Mouse (Mus musculus) bone marrow macrophage, adult 2 months (primary cell): ENCODE results near the gene Dab1. TPM values are rescaled to one million over a fixed set of nuclear protein-coding genes. Genes with fewer than 3 reads are reported as not detected.

Source experiments
- H3K27ac ChIP-seq: 2 replicates; pipeline ENCODE4 v1.5.1; 2012; ENCODE audit warnings: low read depth, low read length; ENCODE audit not compliant: insufficient read depth
- H3K4me1 ChIP-seq: 2 replicates; pipeline ENCODE4 v1.6.1; 2012; ENCODE audit warnings: low read length; ENCODE audit not compliant: control insufficient read depth, insufficient read depth
- H3K4me3 ChIP-seq: 2 replicates; pipeline ENCODE4 v1.5.1; 2012; ENCODE audit warnings: mild to moderate bottlenecking, low read length, moderate library complexity; ENCODE audit not compliant: insufficient read depth
- CTCF ChIP-seq: IDR thresholded peaks from 2 replicates; pipeline ENCODE4 v1.5.1; 2012; ENCODE audit warnings: low read depth, mild to moderate bottlenecking, low read length, moderate library complexity
- POLR2A ChIP-seq: IDR thresholded peaks from 2 replicates; pipeline ENCODE4 v1.6.1; 2012; ENCODE audit warnings: mild to moderate bottlenecking, low read depth, low read length, borderline replicate concordance
- polyA plus RNA-seq: library from polyadenylated mRNA; stranded (reverse); fragments of >200 nt; gene quantifications from 2 replicates; pipeline ENCODE4 v1.2.4, GENCODE M21; 2012; ENCODE audit not compliant: missing spikeins, insufficient read depth, insufficient read length

Dab1 gene
- polyA plus RNA-seq, 1 experiment = not detected

DNA sequence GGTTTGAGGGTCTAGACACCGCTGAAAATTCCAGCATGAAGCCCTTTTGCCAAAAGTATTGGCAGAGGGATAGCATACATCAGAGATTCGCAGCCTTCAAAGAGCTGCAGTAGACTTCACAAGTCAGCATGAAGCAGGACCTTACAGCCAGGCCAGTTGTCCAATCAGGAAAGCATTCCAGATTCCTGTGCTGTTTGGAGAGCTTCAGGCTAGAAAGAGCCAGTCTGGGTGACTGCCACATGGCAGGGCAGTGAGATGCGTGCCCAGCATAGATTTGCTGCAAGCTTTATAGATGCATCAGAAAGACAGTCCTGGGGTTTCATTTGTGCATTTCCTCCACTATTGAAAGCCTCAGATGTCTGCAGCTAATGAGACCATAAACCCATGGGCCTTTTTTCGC, 66.0 kb downstream of the Dab1 start:
- Histone ChIP-seq H3K4me3 (no peak overlapping the region), H3K27ac (no peak overlapping the region), H3K4me1 (no peaks in the 10 kb centered on the region)
- TF ChIP-seq CTCF (no peak), POLR2A (no peak)

- TF ChIP-seq CTCF (no peak), POLR2A (no peak)
- H3K27ac ChIP-seq = no peak overlapping the region
- H3K4me3 ChIP-seq = no peak overlapping the region
- H3K4me1 ChIP-seq = no peaks in the 10 kb centered on the region
Observed at GRCm38 (mm10) chr4:103691717-103692116, 72.6 kb downstream of the Dab1 start.

DNA sequence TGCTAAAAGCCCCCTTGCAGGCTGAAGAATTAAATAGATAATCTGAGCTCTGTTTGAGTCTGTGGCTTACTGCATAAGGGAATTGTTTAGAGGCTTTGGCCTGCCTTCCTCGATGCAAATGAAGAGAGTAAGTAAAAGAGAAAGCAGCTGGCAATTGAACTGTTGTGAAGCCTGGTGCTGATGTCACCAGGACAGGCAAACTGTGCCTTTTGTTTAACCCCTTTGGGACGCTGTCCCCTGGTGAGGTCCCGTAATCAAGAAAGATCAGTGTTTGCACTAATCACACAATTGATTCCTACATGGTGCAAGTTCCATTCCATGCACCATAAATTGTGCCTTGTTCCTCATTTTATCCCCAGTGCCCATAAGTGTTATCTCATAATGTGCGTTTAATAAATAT, 80.6 kb downstream of the Dab1 start:
- TF ChIP-seq POLR2A (no peak), CTCF (no peak)

DNA sequence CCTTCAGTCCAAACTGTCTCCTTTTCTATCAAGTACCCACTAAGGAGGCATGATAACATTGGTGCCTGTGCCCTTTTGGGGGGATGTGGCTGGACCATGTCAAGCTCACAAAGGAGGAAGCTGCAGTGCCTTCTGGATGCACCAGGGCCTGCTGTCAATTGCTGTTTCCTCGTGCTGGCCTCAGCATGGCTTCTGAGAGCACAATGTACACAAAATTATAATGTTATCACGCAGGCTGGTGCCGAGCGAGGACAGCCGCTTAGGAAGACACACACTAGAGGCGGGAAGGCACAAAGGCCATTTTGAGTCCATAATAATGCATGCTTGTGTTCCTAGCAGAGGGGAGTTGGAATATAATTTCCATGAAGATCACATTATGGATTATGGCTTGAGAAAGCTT, 81.2 kb downstream of the Dab1 start:
- H3K4me3 ChIP-seq = no peak overlapping the region
- H3K4me1 ChIP-seq = no peaks in the 10 kb centered on the region
- no peak overlapping the region for H3K27ac ChIP-seq
- TF ChIP-seq CTCF = no peak
- no peak for TF ChIP-seq POLR2A

More for the DNA sequence above, 80.6 kb downstream of the Dab1 start:
- no peak overlapping the region for H3K4me3 ChIP-seq
- no peaks in the 10 kb centered on the region for H3K4me1 ChIP-seq
- H3K27ac ChIP-seq = no peak overlapping the region

DNA sequence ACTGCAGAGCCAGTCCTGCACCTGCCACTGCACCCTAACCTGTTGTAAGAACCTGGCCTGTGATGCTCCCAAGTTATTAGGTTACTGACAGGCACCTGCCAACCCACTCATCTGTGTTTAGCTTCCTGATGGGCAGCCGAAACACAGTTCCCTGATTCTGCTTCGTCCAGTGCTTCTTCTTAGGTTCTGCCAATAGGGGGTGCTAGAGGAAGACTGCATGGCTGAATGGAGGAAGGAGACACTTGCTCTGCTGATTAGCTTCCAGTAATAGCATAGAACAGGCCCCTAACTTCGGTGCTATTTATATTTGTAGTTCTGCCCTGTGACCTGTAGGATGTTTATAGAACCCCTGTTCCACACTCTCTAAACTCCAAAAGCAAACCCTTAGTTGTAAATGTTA, 83.0 kb downstream of the Dab1 start:
- no peak overlapping the region for H3K27ac ChIP-seq
- no peak for TF ChIP-seq POLR2A
- no peak for TF ChIP-seq CTCF
- no peaks in the 10 kb centered on the region for H3K4me1 ChIP-seq

DNA sequence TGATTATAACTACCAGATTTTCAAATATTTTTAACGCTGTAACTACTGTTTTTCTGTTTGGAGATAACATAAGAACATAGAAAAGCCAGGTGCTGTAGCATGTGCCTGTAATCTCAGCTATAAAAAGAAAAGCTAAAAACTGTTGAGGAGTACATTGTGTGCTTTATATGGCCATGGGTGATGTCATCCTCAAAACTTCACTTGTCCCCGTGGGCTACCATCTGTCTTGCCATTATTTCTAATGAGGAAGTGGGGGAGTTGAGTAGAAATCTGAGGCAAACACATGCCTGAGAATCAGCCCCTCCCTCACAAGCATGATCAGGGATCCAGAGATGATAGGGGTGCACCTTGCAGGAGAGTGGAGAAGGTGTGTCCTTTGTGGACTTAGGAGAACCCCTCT, 85.3 kb downstream of the Dab1 start:
- Histone ChIP-seq H3K4me3 (no peak overlapping the region), H3K4me1 (no peaks in the 10 kb centered on the region), H3K27ac (no peak overlapping the region)
- TF ChIP-seq CTCF (no peak), POLR2A (no peak)

More for the DNA sequence above, 83.0 kb downstream of the Dab1 start:
- H3K4me3 ChIP-seq = no peak overlapping the region

DNA sequence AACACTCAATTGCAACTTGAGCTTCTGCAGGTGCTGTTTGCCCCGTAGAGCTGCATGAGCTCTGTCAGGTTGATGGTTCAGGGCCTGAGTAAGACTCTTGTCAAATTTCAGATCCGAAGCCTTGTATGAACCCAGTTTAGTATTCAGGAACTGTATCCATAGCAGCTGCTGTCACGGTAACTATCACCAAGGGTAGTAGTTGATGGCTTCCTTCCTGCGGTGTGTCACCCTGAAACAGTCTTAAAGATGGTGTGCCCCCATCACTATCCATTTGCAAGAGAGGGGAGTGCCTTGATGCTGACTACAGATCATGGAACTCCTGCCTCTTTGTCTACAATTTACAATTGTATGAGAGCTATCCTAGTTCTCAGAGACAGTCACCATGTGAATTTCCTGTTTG, 87.3 kb downstream of the Dab1 start:
- Histone ChIP-seq H3K27ac (no peak overlapping the region), H3K4me1 (no peaks in the 10 kb centered on the region), H3K4me3 (no peak overlapping the region)
- TF ChIP-seq POLR2A (no peak), CTCF (no peak)

DNA sequence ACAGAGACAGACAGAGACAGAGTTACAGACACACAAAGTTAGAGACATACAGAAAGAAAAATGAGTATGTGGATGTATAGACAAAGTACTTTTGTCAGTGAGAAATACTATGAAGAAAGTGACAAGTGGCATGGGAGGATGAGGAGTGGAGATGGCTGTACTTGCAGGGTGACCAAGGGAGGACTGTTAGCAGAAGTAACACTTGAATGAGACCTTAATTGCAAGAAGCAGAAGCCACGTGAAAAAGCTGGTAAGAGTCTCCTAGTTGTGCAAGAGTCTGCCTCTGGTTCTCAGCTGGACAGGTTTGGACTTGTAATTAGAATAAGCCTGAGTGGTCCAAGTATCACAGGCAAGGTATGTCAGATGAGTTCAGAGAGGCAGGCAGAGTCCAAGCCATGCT, 88.0 kb downstream of the Dab1 start:
- TF ChIP-seq POLR2A (no peak), CTCF (no peak)
- no peak overlapping the region for H3K27ac ChIP-seq
- H3K4me1 ChIP-seq = no peaks in the 10 kb centered on the region
- H3K4me3 ChIP-seq = no peak overlapping the region

GRCm38 (mm10) chr4:103711353-103711752, 92.2 kb downstream of the Dab1 start:
- TF ChIP-seq CTCF (no peak), POLR2A (no peak)
- Histone ChIP-seq H3K4me3 (no peak overlapping the region), H3K27ac (no peak overlapping the region), H3K4me1 (no peaks in the 10 kb centered on the region)

GRCm38 (mm10) chr4:103713921-103714320, 94.8 kb downstream of the Dab1 start:
- no peak for TF ChIP-seq POLR2A
- TF ChIP-seq CTCF = no peak
- Histone ChIP-seq H3K27ac (no peak overlapping the region), H3K4me1 (no peaks in the 10 kb centered on the region), H3K4me3 (no peak overlapping the region)

GRCm38 (mm10) chr4:103714991-103715390, 95.8 kb downstream of the Dab1 start:
- Histone ChIP-seq H3K4me3 (no peak overlapping the region), H3K4me1 (no peaks in the 10 kb centered on the region), H3K27ac (no peak overlapping the region)
- TF ChIP-seq POLR2A = no peak
- no peak for TF ChIP-seq CTCF

- H3K27ac ChIP-seq = no peak overlapping the region
- H3K4me3 ChIP-seq = no peak overlapping the region
- H3K4me1 ChIP-seq = no peaks in the 10 kb centered on the region
- TF ChIP-seq CTCF (no peak), POLR2A (no peak)
Observed at GRCm38 (mm10) chr4:103715568-103715967, 96.4 kb downstream of the Dab1 start.
